Mouse (Mus musculus) erythroid progenitor cell, adult 5-6 weeks (primary cell): Measurements from ENCODE around the gene Tshz2. TPM values are rescaled to one million over a fixed set of nuclear protein-coding genes. Genes with fewer than 3 reads are reported as not detected.

Experiments
- ATAC-seq: replicated peaks from 2 replicates; pipeline ENCODE4 v1.8.0; 2016; ENCODE audit warnings: moderate number of reproducible peaks, mild to moderate bottlenecking, moderate TSS enrichment, inconsistent platforms; ENCODE audit not compliant: poor library complexity, low FRiP score, severe bottlenecking
- total RNA-seq, 2 experiments: library from RNA; stranded (forward) in 1 of 2; stranded (reverse) in 1 of 2; fragments of 150-400 nt in 1 of 2; fragments of 186-747, 209-891 nt in 1 of 2; gene quantifications; 2 replicates each; pipeline versions ENCODE4 v1.2.3 to v1.2.4; 2015 to 2017; ENCODE audit warnings: low replicate concordance in 2 of 2

Gene Tshz2
- total RNA-seq, 2 experiments from 2014 or later = not detected

GRCm38 (mm10) chr2:169690054-169690453, 57.2 kb downstream of the Tshz2 start:
- no peak for ATAC-seq

DNA sequence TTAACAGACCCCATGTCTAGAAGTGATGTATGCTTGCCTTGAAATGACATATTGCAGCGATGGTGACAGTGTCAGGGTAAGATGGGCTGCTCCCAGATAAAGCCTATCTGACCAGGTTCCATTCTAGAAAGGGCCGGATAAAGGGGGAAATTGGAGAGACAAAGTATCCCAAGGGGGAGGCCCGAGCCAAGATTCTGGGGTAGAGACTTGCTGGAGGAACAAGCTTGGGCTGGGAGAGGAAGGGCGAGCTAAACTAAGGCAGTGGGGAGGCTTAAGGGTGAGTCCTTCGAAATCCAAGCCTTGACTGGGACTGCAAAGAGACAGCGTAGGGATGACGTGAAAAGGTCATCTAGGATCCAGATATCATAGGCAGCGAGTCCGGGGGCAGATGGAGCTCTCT, 61.7 kb downstream of the Tshz2 start:
- no peak for ATAC-seq

DNA sequence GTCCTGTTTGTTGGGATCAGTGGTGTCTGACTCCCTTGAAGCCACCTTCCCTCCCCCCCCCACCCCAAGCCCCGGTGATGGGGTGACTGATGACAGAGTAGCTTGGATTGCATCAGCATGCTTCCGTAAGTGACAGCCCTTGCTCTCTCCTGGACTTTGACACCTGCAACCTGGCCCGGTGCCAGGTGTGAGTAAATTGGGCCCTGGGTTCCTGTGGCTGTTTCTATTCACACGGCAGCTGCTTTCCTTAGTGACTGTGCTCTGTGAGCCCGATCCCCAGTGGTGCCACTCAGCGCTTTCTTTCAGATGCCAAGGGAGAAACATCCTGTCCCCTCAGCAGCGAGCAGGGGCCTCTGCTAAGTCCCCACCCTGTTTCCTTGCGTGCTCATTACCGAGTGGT, 62.2 kb downstream of the Tshz2 start:
- no peak for ATAC-seq

GRCm38 (mm10) chr2:169699141-169699540, 66.3 kb downstream of the Tshz2 start:
- ATAC-seq = no peak

- no peak for ATAC-seq
Observed at GRCm38 (mm10) chr2:169699862-169700511, 67.2 kb downstream of the Tshz2 start.

DNA sequence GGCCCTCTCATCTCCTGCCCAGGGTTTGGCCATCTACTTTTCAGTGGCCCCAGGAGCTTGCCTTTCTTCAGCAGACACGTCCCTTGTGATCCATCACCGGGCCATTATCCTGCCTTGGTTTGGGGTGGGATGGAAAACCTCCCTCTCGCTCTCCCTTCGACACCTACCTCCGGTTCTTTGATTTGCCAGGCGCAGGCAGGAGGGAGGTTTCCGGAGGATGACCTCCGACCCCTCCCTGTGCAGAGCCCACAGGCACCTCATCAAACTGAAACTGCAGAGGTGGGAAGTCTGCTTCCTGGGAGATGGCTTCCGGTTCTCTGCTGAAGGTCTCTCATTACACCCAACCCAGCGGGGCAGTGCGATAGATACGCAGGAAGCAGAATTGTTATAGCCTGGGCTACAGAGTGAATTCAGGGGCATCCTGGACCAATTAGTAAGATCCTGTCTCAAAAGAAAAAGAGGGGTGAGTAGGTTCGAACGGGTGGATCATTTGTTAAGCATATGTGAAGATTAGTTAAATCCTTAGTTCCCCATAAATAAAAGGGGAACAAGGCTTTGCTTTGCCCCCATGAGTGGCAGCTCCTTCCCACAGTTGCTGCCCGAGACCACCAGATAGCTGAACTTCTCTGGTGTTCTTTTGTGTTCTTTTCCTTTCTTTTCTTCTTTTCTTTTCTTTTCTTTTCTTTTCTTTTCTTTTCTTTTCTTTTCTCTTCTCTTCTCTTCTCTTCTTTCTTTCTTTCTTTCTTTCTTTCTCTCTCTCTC, 70.1 kb downstream of the Tshz2 start:
- no peak for ATAC-seq

DNA sequence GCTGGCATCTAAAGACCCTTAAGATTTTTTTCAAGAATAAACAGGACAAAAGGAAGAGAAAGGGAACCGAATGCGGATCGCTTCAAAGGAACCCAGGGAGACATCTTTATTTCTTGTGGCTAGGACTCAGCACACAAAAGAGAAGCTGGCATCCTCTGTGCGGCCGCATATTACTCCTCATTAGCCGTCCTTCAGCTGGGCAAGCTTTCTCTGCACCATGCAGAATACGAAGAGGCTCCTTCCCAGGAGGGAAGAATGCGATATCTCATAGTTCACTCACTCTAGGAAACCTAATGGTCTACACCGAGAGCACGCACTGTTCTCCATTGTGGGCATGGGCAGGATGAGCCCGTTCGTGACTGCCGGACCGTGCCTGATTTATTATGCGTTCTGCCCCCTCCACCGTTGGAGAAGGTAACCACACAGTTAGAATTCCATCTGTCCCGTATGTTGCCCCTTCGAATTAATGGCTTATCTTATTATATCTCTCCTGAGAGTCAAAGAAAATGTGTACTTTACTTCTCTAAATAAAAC, 89.0 kb downstream of the Tshz2 start:
- no peak for ATAC-seq

DNA sequence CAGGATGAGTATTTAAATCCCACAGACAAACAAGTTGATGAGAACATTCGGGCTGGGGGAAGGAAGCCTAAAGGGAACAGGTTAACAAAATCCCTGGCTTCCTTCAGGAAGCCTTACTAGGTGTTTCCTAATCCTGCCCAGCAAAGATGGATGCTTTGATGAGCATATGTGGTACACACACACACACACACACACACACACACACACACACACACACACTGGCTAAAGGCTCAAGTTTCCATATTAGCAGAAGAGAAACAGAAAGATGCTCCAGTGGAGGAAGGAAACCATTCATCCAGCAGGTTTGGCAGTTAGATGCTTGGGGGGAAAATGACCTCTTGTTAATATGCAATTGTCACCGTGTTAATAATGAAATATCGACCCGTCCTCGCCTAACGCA, 89.5 kb downstream of the Tshz2 start:
- no peak for ATAC-seq

- ATAC-seq = no peak
Observed at GRCm38 (mm10) chr2:169723645-169724462, 91.0 kb downstream of the Tshz2 start.

GRCm38 (mm10) chr2:169728651-169729280, 96.0 kb downstream of the Tshz2 start:
- ATAC-seq = no peak

GRCm38 (mm10) chr2:169730551-169730996, 97.8 kb downstream of the Tshz2 start:
- no peak for ATAC-seq

- no peak for ATAC-seq
Observed at GRCm38 (mm10) chr2:169734053-169734452, 101.2 kb downstream of the Tshz2 start.

DNA sequence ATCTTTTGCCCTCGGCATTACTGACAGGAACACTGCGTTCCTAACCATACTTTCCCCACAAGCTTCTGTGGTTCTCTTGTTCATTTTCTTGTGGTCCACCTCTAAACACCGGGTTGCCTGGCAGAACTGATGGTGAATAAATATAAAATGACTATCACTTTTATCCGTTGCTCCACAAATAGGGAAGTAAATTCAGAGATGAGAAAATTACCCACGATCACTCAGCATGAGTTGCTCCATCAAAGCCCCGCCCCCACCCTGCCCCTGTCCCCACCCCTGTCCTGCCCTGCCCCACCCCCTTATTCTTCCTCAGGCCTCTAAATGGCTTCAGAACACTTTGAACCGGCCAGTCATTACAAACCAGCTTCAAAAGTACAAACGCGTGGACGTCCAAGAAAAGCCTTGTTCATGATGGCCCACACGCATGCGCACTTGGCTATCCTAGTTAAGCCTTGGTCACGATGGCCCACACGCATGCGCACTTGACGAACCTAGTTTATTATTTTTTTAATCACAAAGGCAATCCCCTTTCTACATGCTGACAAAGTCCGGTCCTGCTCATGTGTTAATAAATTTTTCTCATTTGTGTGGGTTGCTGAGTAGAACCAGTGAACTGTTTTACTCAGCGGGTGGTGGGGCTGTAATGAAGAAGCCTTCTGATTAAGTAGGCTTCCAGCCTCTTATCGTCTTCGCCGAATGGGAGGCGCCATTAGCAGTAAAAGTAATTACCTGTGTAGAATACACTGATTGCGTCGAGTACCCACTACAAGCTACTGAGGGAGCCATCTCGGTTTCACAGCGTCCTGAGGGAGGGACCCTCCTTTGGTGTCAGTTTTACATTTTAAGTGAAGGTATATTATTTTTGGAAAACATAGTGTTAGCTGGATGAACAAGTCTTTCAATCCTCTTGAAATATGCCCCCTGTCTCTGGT, 102.9 kb downstream of the Tshz2 start:
- ATAC-seq = no peak

DNA sequence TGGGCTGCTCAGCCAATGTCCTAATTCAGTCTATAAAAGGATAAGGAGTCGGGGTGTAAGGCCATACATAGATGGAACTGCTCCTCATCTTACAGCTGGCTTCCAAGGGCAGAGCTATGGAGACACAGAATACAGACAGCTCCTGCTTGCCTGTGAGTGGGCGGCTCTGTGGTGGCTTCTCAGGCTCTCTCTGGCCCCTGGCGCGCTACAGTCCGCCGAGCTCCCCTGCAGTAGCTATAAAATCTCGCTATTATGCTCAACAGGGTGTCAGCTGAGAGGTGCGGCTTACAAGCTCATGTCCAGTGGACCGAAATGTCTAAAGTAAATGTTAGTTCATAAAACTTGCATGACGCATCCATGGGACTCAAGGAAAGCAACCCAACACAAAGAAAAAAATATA, 108.2 kb downstream of the Tshz2 start:
- ATAC-seq = no peak

DNA sequence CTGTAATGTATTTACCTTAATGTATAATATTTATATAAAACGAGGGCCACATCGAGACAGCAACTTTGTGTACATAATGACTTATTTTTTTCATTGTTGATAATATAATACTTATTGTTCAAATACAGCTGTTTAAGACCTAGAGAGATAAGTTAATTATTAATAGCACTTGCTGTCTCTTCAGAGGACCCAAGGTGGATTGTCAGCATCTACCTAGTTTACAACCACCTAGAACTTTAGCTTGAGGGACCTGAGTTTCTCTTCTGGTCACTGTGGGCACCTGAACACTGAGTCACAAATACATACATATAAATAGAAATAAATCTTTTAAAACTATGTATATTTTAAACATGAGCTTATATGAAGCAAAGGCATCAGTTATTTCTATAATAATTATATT, 110.0 kb downstream of the Tshz2 start:
- no peak for ATAC-seq

DNA sequence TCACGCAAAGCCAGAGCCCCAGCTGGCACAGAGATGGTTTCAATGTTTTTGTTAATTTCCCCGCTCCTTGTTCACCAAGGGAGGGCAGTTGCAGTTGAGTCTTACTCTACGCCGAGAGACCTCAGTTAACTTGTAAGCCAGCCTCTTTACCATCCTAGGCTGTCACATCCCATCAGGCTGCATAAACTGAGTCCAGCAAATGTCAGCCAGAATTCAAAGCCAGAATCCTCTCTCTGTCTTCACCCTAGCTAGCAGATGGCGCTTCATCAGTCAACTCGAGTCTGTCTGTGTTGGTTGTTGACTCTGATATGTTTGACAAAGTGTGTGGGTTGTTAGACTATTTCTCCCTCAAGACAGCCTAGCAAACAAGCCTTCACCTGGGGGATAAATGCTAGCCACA, 110.5 kb downstream of the Tshz2 start:
- ATAC-seq = no peak

DNA sequence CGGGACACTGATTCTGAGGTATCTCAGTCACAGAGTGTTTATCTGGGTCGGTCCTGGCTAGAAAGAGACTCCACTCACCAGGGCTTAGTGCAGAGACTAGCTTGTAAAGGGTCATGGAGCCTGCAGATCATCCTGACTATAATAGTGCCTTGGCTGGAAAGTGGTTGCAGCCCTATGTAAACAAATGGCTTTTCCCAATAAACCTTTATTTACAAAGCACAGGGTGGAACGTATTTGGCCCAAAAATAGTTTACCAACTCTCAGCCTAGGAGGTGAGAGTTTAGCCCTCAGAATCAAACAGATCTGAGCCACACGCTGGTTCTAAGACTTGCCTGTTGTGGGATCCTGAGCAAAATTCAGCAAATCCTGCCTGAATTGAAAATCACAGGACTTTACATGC, 111.1 kb downstream of the Tshz2 start:
- ATAC-seq = no peak

GRCm38 (mm10) chr2:169747114-169747642, 114.4 kb downstream of the Tshz2 start:
- no peak for ATAC-seq
